Mouse (Mus musculus): ENCODE results near the gene Inka1.
"Not testable (repeated sequence)": the region's sequence is repeated elsewhere in the genome, so short reads cannot be mapped to it uniquely, and the experiment has no call there.

Inka1 gene

DNA sequence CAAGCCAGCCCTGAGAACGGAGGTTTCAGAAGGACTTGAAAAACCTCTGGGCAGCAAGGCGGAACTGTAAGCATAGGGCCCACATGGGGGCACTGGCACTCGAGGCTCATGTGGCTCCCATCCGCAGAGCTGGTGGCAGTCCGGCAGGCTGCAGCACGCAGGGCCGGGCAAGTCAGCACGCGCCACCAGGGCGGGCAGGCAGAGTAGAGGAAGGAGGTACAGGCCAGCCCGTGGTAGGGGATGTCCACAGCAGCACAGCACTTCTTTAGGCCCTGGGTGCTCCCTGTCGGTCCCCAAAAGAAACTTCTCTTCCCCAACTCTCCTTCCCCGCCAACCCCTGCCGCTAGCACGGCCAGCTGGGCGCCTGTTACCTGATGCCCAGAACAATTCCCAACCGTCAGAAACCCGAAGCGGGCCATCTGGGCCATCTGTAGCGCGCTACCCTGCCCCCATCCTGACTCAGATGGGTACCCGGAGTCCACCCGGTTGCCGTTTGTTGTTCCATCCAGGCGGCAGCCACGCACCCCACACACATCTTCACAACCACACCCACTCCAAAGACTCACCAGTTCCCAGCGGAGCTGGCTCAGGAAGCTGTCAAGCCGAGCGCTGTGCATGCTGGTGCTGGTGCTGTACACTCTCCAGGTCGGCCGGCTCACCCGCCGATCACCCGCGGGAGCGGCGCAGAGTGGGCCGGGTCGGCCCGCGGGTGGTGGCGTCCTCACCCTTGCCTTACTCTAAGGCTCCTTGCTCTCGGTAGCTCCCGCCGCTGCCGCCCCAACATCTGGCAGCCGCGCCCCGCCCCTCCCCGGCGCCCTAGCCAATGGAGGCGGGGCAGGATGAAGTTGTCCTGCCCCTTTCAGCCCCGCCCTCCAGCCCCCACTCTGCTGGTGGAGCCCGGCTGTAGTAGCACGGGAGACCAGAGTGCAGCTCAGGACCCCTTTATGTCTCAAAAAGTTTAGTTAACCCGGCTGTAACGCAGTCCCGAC is at the start of gene Inka1:
Inka1 (minus strand) TSS at position 749 of the 989 bp plus-strand sequence.
- DNase-seq = peak; percentile 74 to 81

DNA sequence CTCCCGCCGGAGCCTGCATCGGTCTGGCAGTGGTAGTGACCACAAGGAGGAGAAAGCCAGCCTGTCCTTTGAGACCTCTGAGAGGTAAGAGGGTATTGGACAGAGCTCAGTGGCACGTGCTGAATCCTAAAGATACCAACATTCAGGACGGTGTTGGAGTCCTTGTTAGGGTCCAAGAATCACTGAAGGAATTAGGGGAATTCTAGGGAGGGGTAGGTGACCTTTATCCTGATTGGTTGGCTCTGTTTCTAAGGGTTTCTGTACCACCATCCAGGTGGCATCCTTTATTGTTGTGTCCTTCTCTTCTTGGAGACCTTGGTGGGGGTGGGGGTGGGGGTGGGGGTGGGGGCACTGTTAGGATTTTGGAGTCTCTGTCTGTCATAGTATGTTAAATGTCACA is 46.4 kb upstream of the Inka1 start:
- no peak for DNase-seq

DNA sequence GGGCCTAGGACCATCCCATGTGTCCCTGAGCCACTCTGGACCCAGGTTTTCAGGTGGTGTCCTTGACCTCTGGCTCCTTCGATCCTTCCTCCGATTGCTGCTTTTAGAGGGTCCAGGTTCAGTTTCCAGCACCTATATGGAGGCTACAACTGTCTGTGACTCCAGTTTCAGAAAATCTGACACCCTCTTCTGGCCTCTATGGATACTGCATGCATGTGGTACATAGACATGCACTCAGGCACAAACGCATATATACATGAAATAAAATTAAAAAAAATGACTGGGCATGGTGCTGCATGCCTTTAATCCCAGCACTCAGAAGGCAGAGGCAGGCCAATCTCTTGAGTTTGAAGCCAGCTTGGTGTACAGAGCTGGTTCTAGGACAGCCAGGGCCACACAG is 42.2 kb upstream of the Inka1 start:
- DNase-seq = no peak

DNA sequence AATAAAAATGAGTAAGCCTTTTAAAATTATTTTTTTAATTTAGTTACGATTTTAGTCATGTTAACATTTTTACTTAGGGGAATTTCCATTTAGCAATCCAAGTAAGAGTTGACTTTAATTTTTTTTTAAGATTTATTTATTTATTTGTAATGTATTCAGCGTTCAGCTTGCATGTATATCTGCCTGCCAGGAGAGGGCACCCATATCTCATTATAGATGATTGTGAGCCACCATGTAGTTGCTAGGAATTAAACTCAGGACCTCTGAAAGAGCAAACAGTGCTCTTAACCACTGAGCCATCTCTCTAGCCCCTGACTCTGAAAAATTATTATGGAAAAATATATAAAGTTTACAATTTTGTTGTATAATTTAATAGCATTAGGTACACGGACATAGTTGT is 40.9 kb upstream of the Inka1 start:
- no peak for DNase-seq

DNA sequence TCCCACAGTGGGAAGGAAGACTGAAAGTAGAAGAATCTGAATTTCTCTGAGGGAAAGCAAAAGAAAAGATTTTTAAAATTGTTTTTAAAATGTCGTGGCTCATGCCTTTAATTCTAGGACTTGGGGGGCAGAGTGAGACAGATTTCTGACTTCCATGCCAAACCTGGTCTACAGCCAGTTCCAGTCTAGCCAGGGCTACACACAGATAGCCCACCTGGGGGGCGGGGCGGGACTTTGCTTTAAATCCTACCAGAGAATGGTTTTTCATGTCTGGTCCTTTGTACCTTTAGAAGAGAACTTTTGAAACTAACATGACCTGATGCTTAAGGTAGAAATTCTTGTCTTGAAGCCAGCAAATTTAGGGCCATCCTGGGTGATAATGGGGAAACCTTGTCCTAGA is 37.5 kb upstream of the Inka1 start:
- DNase-seq = peak; percentile 33 to 58

DNA sequence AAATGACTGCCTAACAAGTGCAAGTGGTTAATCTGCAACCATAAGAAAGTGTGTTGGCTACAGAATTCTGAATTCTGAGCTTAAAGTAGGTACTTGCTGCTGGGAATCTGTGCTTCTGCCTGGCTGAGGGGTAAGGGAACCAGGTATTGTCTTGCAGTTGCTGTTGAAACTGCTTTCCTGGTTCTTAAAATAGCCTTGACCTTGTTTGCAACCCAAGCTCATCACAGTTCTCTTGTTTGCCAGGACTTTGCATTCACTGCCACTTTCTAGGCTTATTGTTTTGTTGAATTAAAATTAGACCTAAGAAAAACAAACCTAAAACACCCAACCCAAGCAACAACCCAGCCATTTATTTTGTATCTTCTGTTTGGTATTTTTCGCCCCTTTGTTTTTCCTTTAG is 35.1 kb upstream of the Inka1 start:
- DNase-seq = no peak

DNA sequence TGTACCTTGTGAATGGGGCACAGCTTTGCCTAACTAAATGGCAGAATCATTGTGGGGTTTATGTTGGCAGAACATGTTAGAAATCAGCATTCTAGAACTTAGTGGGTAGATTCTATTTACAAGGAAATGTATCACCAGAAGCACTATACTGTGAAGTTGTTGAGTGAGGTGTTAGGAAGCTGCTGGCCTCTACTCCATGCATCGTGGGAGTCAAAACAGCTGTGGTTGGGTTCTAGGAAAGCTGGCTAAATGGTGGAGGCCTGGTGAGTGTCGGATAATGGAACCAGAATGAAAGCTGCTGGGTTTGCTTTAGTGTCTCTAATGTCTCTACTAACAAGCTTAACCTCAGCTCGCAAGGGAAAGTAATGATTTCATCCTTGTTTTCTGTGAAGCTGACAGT is 31.4 kb upstream of the Inka1 start:
- no peak for DNase-seq

DNA sequence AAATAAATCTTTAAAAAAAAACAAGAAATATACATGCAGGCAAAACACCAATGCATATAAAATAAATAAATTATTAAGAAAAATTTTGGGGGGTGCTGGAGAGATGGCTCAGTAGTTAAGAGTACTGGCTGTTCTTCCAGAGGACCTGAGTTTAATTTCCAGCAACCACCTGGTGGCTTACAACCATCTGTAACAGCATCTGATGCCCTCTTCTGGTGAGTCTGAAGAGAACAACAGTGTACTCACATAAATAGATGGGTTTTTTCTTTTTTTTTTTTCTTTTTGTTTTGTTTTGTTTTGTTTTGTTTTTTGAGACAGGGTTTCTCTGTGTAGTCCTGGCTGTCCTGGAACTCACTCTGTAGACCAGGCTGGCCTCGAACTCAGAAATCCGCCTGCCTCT is 27.9 kb upstream of the Inka1 start:
- not testable (repeated sequence) for DNase-seq

DNA sequence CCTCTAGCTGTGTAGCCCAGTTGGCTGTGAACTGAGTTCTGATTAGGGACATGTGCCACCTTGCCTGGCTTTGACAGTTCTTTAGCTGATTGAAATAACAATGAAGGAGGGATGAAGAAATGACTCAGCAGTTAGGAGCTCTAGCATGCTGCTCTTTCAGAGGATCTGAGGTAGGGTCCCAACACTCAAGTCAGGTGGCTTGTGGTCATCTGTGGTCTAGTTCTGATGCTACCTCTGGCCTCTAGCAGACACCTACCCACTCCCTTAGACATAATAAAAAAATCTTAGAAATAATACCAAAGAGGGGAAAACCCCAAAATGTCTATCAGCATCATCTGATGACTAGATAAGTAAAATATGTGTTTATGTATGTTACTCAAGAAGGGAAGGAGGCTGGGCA is 24.7 kb upstream of the Inka1 start:
- no peak for DNase-seq

DNA sequence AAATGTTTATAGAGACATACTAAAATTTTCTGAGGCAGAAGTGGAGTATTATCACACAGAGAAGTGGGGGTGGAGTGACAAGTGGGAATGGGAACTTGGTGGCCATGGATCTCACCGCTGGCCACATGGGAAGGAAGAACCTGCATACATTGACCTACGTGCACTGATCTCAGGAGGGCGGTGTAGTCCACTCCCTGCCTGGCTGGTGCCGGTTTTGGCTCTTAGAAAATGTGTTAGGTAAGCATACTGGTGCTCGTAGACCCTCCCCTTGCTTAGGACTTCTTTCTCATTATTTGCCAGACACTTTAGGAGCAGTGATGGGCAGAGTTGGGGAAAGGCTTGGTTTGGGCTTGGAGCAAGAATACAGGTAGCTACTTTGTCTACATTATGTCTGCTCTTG is 22.4 kb upstream of the Inka1 start:
- no peak for DNase-seq

DNA sequence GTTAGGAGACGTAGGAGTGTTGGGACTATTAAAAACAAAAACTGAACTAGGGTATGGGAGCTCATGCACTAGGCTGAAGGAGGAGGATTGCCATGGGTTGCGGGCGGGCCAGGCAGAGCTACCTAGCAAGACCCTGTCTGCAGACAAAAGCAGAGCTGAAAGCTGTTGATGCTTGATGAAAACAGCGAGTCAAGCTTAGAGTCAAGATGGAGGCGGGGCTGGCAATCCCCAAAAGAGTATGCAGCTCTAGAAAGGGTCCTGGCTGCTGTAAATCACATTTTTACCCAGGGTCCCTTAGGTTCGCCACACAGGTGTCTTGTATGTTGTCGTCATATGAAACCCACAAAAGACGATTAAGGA is 17.8 kb upstream of the Inka1 start:
- DNase-seq = peak; percentile 46 to 55

DNA sequence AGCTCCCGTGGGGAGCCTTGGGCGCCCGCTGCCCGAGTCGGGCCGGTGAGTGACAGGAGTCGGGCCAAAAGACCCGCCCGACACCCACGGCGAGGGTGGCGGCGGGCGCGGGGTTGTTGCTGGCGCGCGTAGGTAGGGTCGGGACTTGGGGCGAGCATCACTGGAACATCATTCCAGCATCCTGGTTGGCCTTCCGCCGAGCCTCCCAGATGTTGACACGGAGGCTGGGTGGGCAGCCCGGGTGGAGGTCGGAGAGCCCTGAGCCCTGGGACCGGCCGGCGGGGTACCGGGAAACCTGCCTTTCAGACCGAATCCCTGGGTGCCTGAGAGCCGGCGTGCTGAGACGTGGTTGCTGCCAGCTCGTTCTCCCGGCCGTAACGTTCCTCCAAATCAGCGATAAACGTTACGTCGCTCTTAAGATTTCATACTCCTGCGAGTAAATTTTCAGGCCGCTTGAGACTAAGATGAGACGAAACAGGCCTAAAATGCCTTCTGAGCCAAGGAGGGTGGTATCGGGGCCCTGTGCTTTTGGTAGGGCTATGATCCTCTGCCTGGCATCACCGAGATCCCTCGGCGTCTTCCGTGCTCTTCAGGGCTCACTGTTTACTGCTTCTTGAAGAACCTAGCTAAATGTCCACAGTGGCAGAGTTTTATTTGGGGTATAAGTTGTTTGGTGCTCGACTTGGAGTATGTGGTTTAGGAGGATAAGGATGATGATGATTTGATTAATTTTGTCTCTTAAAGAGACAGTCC is 17.3 kb upstream of the Inka1 start:
- peak; percentile 73 to 80 for DNase-seq

DNA sequence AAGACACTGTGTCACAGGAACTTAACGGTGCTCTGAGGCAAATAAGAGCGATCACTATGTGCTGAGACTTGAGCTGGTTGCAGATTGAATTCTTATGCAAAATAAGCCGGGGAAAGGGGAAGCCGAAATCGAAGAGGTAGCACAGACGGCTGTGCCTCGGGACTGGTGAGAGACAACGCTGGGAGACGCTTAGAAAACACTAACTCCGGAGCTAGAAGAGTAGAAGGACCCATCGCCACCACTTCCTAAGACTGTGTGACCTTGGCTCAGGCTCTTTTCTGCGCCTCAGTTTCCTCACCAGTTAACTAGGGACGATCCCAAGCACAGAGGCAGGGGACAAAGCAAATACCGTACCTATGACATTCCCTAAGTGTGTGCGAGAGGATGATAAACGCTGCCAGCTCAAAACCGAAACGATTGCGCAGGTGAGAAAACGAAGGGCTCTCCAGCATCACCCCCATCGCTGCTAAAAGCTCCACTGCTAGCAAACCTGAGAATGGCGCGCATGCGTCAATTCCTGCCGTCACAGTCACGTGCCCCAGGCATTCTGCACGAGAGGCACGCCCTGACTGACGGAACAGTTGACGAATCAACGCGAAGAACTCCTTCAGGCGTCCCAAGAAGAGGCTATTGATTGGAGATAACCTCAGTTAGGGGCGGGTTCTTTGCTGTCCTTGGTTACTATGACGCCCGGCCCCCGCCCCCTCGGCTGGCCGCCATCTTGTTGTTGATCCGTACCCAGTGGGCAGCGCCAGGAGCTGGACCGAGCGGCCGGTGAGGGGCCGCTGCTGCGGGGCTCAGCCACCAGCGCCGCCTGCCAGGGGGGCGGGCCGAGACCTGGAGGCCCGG is 16.5 kb upstream of the Inka1 start, which contains the start of gene Ip6k1:
Ip6k1 (plus strand) TSS at position 580 of the 849 bp plus-strand sequence.
- peak; percentile 100 for DNase-seq

DNA sequence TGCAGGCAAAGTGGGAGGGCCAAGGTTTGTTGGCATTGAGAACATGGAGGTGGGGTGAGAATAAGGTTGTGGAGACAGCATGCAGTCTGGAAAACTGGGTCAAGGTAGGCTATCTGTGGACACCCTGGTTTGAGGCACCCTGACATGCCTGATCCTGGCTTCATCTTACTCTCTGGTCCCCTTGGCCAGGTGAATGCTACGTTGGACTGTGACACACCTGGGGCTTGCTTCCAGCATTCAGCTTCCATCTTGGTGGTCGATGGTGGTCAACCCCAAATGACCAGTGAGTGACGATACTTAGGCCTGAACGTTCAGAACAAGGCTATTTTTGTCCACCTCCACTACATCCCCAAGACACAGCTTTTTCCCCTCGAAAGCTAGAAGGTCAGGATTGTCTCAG is 10.4 kb upstream of the Inka1 start, which contains the start of gene Gm20662:
Gm20662 (plus strand) TSS at position 301 of the 400 bp plus-strand sequence.
- DNase-seq = no peak

DNA sequence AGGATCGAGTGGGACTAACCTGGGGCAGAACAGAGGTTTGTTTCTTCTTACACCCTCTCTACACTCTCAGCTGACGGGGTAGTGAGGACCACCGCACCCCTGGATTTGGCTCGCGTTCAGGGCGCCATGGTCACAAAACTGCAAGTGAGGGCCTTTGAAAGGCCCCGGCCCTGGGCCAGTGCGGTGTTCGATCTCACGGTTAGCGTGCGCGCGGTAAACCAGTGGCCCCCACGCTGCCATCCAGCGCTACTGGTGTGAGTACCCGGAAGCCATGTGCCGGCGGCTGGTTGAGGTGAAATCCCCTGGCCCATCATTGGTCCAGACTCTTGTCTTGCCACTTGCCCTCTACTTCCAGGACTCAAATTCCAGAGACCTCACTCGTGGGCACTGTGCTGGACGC is 9.8 kb upstream of the Inka1 start:
- no peak for DNase-seq

DNA sequence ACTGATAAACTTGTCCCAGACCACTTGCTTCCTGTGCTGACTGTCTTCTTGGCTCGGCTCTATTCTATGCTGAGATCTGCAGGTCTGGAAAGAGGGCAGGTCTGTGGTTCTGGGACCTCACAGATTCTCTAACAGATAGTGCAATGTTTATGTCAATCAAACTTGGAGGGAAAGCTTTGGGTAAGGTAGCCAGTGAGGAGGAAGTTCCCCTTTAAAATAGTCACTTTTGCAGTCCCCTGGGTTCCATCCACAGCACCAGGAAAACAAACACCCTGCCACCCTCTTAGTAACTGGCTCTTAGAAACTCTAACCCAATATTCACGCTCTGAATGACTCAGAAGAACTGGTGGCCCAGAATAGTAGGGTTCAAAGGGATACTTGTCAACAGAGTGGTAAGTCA is 8.8 kb upstream of the Inka1 start:
- DNase-seq = no peak

DNA sequence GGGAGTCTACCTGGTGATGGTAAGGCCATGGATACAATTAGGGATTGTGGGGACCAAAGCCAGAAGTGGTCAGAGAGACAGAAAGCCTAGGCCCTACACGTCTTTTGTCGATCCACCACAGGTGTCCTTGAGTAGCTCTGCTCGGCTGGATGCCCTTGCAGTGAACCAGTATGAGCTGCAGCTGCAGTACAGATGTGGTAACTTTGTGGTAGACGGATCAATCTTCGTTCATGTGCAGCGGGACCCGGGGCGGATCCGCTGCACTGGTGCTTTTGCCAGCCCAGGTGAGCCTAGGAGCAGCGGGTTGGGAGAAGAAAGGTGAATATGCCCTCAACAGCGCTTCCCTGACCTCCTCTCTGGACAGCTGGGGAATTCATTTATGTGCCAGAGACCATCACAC is 7.3 kb upstream of the Inka1 start:
- no peak for DNase-seq

DNA sequence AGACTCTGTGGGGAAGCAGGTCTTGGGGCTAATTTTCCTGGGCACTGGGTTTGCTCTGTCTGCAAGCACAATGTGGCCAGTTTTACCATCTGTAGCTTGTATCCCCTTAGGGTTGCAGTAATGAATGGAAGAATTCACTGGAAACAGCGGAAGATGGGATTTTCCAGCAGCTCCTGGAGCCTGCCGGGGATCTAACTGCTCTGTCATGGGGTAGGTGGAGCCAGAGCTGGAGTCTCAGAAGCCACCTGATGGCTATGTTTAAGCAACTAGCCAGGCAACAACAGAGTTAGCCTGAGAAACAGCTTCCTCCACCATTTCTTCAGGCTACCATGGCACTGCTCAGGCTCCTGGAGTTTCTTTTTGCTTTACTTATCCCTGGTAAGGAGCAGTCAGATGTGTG is 6.5 kb upstream of the Inka1 start, which contains the start of gene Cdhr4:
Cdhr4 (plus strand) TSS at position 301 of the 400 bp plus-strand sequence.
- no peak for DNase-seq

DNA sequence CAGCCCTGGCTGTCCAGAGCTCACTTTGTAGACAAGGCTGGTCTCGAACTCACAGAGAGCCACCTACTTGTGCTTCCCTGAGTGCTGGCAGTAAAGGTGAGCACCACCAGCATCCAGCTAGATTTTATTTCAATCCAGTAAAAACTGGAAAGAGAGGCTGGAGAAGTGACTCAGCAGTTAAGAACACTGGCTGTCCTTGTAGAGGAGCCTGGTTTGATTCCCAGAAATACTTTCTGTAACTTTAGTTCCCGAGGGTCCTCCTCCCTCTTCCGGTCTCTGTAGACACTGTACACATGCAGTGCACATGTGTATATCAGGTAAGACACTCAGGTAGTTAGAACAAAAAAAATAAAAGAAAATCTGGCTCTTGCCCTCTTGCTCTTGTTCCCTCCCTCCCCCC is 2.3 kb upstream of the Inka1 start:
- no peak for DNase-seq

DNA sequence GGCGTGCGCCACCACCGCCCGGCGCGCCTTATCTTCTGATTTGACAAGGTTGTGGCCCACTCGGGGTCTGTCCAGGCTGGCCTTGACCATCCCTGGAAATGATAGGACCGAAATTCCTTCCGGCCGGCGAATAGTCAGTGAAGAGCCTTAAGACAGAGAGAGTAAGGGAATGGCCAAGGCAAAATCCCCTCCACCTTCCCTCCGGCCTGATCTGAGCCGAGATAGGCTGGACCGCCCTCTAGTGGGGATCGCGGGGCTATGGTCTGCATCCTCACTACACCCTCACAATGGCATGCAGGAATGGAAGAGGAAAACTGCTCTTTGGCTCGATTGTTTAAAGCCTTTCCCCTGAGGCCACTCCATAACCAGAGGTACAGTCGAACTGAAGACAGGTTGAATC is 697 bp upstream of the Inka1 start:
- peak; percentile 90 to 91 for DNase-seq

DNA sequence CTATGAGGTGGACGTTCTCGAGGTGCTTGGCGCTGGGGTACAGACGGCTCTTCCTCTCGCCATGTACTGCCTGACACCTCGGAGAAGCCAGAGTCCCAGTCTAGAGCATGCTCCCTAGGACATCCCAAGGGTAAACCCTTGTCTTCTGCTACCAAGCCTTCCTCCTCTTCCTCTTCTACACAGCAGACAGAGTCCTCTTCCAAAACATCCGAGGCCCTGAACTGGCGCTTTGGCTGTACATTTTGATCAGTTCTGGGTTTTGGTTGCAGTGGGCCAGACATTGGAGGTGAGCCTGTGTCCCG is 974 bp downstream of the Inka1 start:
- no peak for DNase-seq

DNA sequence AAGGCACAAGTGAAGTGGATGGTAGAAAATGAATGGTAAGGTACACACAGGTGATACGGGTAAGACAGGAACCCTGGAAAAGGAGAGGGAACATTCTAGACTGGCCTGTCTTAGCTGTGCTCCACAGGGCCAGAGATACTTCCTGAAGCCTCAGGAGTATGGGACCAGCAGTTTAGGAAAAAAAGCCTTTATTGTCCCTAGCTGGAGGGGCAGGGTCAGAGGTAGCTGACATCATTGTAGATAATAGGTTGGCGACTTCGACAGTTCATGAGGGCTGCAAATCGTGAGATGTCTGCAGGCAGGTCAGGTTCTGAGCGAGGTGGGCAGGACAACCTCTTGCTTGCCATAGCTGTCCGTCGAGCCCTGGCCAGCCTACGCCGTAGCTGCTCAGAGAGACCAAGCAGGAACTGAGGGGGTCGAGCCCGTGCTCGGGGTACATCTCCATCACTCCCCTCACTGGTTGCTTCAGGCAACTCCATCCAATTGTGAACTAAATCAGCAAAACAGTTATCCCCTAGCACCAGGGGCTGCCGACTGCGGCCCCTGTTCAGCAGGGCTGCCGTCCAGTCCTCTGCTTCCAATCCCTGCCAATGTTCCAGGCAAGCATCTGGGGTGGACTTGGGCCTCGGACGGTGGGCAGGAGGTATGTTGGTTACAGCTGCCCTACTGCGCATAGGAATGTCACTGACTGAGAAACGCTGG is 1.5 kb downstream of the Inka1 start:
- DNase-seq = no peak
